Mouse (Mus musculus): Measurements from ENCODE around the gene Foxj2. TPM values are rescaled to one million over a fixed set of nuclear protein-coding genes. Genes with fewer than 3 reads are reported as not detected.

Foxj2 gene
- polyA plus RNA-seq, 1 experiment from 2014 or later, result 2.0 TPM

GRCm38 (mm10) chr6:122821822-122822221 is 2.1 kb downstream of the Foxj2 start:
- H3K27me3 ChIP-seq (ENCODE audit: low read depth, poor library complexity, severe bottlenecking), result peaks cover 45% of the 10 kb centered on the region

GRCm38 (mm10) chr6:122824086-122824485 is 4.4 kb downstream of the Foxj2 start:
- H3K4me1 ChIP-seq, result peaks cover 44% of the 10 kb centered on the region

More at GRCm38 (mm10) chr6:122821822-122822221, 2.1 kb downstream of the Foxj2 start:
- DNase-seq (ENCODE audit: low spot score), result no peak
- H3K4me1 ChIP-seq, result peaks cover 44% of the 10 kb centered on the region
- 0 out of 2 replicates have a peak overlapping the region, but pooled peaks have one; percentile 79 for H3K4me3 ChIP-seq
- H3K27ac ChIP-seq (replicated peaks), result no peak overlapping the region
- no peaks in the 10 kb centered on the region for H3K9me3 ChIP-seq (replicated peaks)
- H3K36me3 ChIP-seq, result no peaks in the 10 kb centered on the region
- WGBS, result 79% methylated on average over 9 of the region's 9 CpGs

GRCm38 (mm10) chr6:122825166-122825565 is 5.5 kb downstream of the Foxj2 start:
- no peak for DNase-seq (ENCODE audit: low spot score)
- H3K4me1 ChIP-seq, result peaks cover 38% of the 10 kb centered on the region

More at GRCm38 (mm10) chr6:122824086-122824485, 4.4 kb downstream of the Foxj2 start:
- Histone ChIP-seq H3K9me3 (replicated peaks) (no peaks in the 10 kb centered on the region), H3K27me3 (ENCODE audit: low read depth, poor library complexity, severe bottlenecking) (peaks cover 33% of the 10 kb centered on the region), H3K4me3 (no peak overlapping the region), H3K27ac (replicated peaks) (no peak overlapping the region), H3K36me3 (peaks cover 3% of the 10 kb centered on the region; the same call in 1 of the 2 replicates)
- 75% methylated on average over 10 of the region's 10 CpGs for WGBS
- DNase-seq (ENCODE audit: low spot score), result no peak

GRCm38 (mm10) chr6:122825923-122826742 is 6.4 kb downstream of the Foxj2 start:
- H3K27ac ChIP-seq (replicated peaks), result peak overlapping the region; percentile 50
- peaks cover 28% of the 10 kb centered on the region for H3K4me1 ChIP-seq
- H3K9me3 ChIP-seq (replicated peaks), result no peaks in the 10 kb centered on the region
- peaks cover 9% of the 10 kb centered on the region; the same call in 1 of the 2 replicates for H3K36me3 ChIP-seq
- peak overlapping the region; percentile 50 for H3K4me3 ChIP-seq
- peak; percentile 36 for DNase-seq (ENCODE audit: low spot score)
- 4% methylated on average over 29 of the region's 29 CpGs for WGBS
- H3K27me3 ChIP-seq (ENCODE audit: low read depth, poor library complexity, severe bottlenecking), result peaks cover 27% of the 10 kb centered on the region

More at GRCm38 (mm10) chr6:122825166-122825565, 5.5 kb downstream of the Foxj2 start:
- 93% methylated on average over 9 of the region's 9 CpGs for WGBS
- Histone ChIP-seq H3K27me3 (ENCODE audit: low read depth, poor library complexity, severe bottlenecking) (peaks cover 32% of the 10 kb centered on the region), H3K4me3 (no peak overlapping the region), H3K27ac (replicated peaks) (no peak overlapping the region), H3K9me3 (replicated peaks) (no peaks in the 10 kb centered on the region), H3K36me3 (peaks cover 9% of the 10 kb centered on the region; the same call in 1 of the 2 replicates)

GRCm38 (mm10) chr6:122828086-122828485 is 8.4 kb downstream of the Foxj2 start:
- Histone ChIP-seq H3K27me3 (ENCODE audit: low read depth, poor library complexity, severe bottlenecking) (peaks cover 17% of the 10 kb centered on the region), H3K36me3 (peaks cover 12% of the 10 kb centered on the region), H3K27ac (replicated peaks) (no peak overlapping the region), H3K9me3 (replicated peaks) (no peaks in the 10 kb centered on the region), H3K4me1 (peaks cover 15% of the 10 kb centered on the region), H3K4me3 (no peak overlapping the region)
- 40% methylated on average over 13 of the region's 13 CpGs for WGBS
- DNase-seq (ENCODE audit: low spot score), result peak; percentile 38

GRCm38 (mm10) chr6:122832880-122833279 is 13.2 kb downstream of the Foxj2 start:
- no peak overlapping the region for H3K27ac ChIP-seq (replicated peaks)
- WGBS, result 81% methylated on average over 7 of the region's 7 CpGs

GRCm38 (mm10) chr6:122834365-122834764 is 14.7 kb downstream of the Foxj2 start:
- no peak for DNase-seq (ENCODE audit: low spot score)
- Histone ChIP-seq H3K4me1 (no peaks in the 10 kb centered on the region), H3K27ac (replicated peaks) (no peak overlapping the region), H3K9me3 (replicated peaks) (no peaks in the 10 kb centered on the region; the same call in 1 of the 2 replicates), H3K36me3 (peaks cover 59% of the 10 kb centered on the region), H3K4me3 (no peak overlapping the region), H3K27me3 (ENCODE audit: low read depth, poor library complexity, severe bottlenecking) (no peaks in the 10 kb centered on the region)
- 58% methylated on average over 4 of the region's 4 CpGs for WGBS

More at GRCm38 (mm10) chr6:122832880-122833279, 13.2 kb downstream of the Foxj2 start:
- Histone ChIP-seq H3K27me3 (ENCODE audit: low read depth, poor library complexity, severe bottlenecking) (no peaks in the 10 kb centered on the region), H3K36me3 (peaks cover 50% of the 10 kb centered on the region), H3K4me1 (no peaks in the 10 kb centered on the region), H3K9me3 (replicated peaks) (no peaks in the 10 kb centered on the region; the same call in 1 of the 2 replicates), H3K4me3 (no peak overlapping the region)
- DNase-seq (ENCODE audit: low spot score), result no peak

GRCm38 (mm10) chr6:122836974-122837373 is 17.3 kb downstream of the Foxj2 start:
- whole genome bisulfite sequencing, result 95% methylated on average over 3 of the region's 3 CpGs
- Histone ChIP-seq H3K4me3 (no peak overlapping the region), H3K4me1 (no peaks in the 10 kb centered on the region), H3K9me3 (replicated peaks) (no peaks in the 10 kb centered on the region; the same call in 1 of the 2 replicates), H3K36me3 (peaks cover 82% of the 10 kb centered on the region), H3K27me3 (ENCODE audit: low read depth, poor library complexity, severe bottlenecking) (no peaks in the 10 kb centered on the region), H3K27ac (replicated peaks) (no peak overlapping the region)
- DNase-seq (ENCODE audit: low spot score), result no peak

- Histone ChIP-seq H3K4me3 (no peak overlapping the region), H3K36me3 (peaks cover 88% of the 10 kb centered on the region), H3K27me3 (ENCODE audit: low read depth, poor library complexity, severe bottlenecking) (no peaks in the 10 kb centered on the region), H3K27ac (replicated peaks) (no peak overlapping the region), H3K9me3 (replicated peaks) (no peaks in the 10 kb centered on the region; the same call in 1 of the 2 replicates), H3K4me1 (no peaks in the 10 kb centered on the region)
- no peak for DNase-seq (ENCODE audit: low spot score)
- 90% methylated on average over 5 of the region's 5 CpGs for WGBS
Measured at GRCm38 (mm10) chr6:122837539-122837938, 17.8 kb downstream of the Foxj2 start.

- no peak for DNase-seq (ENCODE audit: low spot score)
- Histone ChIP-seq H3K9me3 (replicated peaks) (no peaks in the 10 kb centered on the region), H3K27ac (replicated peaks) (no peak overlapping the region), H3K4me3 (no peak overlapping the region), H3K27me3 (ENCODE audit: low read depth, poor library complexity, severe bottlenecking) (no peaks in the 10 kb centered on the region), H3K4me1 (no peaks in the 10 kb centered on the region), H3K36me3 (peaks cover 55% of the 10 kb centered on the region)
- WGBS, result 93% methylated on average over 6 of the region's 6 CpGs
Measured at GRCm38 (mm10) chr6:122843759-122844158, 24.0 kb downstream of the Foxj2 start.

- DNase-seq (ENCODE audit: low spot score), result no peak
- Histone ChIP-seq H3K27me3 (ENCODE audit: low read depth, poor library complexity, severe bottlenecking) (no peaks in the 10 kb centered on the region), H3K36me3 (no peaks in the 10 kb centered on the region), H3K4me3 (no peak overlapping the region), H3K4me1 (no peaks in the 10 kb centered on the region), H3K27ac (replicated peaks) (no peak overlapping the region), H3K9me3 (replicated peaks) (no peaks in the 10 kb centered on the region)
- 86% methylated on average over 2 of the region's 2 CpGs for whole genome bisulfite sequencing
Measured at GRCm38 (mm10) chr6:122852696-122853095, 33.0 kb downstream of the Foxj2 start.

- no peaks in the 10 kb centered on the region for H3K27me3 ChIP-seq (ENCODE audit: low read depth, poor library complexity, severe bottlenecking)
- DNase-seq (ENCODE audit: low spot score), result no peak
- no peaks in the 10 kb centered on the region for H3K36me3 ChIP-seq
- H3K4me1 ChIP-seq, result no peaks in the 10 kb centered on the region
- H3K9me3 ChIP-seq (replicated peaks), result no peaks in the 10 kb centered on the region
- no peak overlapping the region for H3K4me3 ChIP-seq
- no peak overlapping the region for H3K27ac ChIP-seq (replicated peaks)
- WGBS, result 89% methylated on average over 12 of the region's 12 CpGs
Measured at GRCm38 (mm10) chr6:122854552-122854951, 34.8 kb downstream of the Foxj2 start.

GRCm38 (mm10) chr6:122855955-122856354 is 36.2 kb downstream of the Foxj2 start, which contains the start of gene C3ar1:
C3ar1 (minus strand) TSS chr6:122856161.
- H3K36me3 ChIP-seq, result no peaks in the 10 kb centered on the region

More at GRCm38 (mm10) chr6:122855955-122856354, 36.2 kb downstream of the Foxj2 start, which contains the start of gene C3ar1:
- Histone ChIP-seq H3K4me1 (no peaks in the 10 kb centered on the region), H3K4me3 (no peak within 1 kb of the TSS), H3K27me3 (ENCODE audit: low read depth, poor library complexity, severe bottlenecking) (no peaks in the 10 kb centered on the region), H3K27ac (replicated peaks) (no peak within 1 kb of the TSS), H3K9me3 (replicated peaks) (0 out of 2 replicates have a peak, but pooled peaks cover 5% of the 10 kb centered on the region)
- 83% methylated on average over 7 of the region's 7 CpGs for WGBS
- DNase-seq (ENCODE audit: low spot score), result no peak

All from midbrain, embryonic 10.5 days (tissue).